Mouse (Mus musculus) olfactory bulb, adult 2 months (tissue): ENCODE data around the gene Rgma.

ENCODE experiments used
- CTCF ChIP-seq: fragments of 200-500 bp; IDR thresholded peaks from 2 replicates; pipeline ENCODE4 v1.5.1; 2012; ENCODE audit warnings: low read depth, mild to moderate bottlenecking, low read length, moderate library complexity; ENCODE audit not compliant: insufficient read depth
- POLR2A ChIP-seq: fragments of 200-500 bp; IDR thresholded peaks from 2 replicates; pipeline ENCODE4 v1.6.1; 2012; ENCODE audit warnings: mild to moderate bottlenecking, low read depth, low read length, moderate library complexity; ENCODE audit not compliant: insufficient read depth

GRCm38 (mm10) chr7:73424243-73424642 lies 48.9 kb downstream of the Rgma start:
- TF ChIP-seq POLR2A (no peak), CTCF (no peak)
